Mouse (Mus musculus) lung, adult 2 months (tissue): ENCODE data around the gene Foxp1.

Experiments
- CTCF ChIP-seq: fragments of 200-500 bp; IDR thresholded peaks from 2 replicates; pipeline ENCODE4 v1.5.1; 2011; ENCODE audit warnings: mild to moderate bottlenecking, low read length, control low read depth; ENCODE audit not compliant: insufficient read depth
- POLR2A ChIP-seq: fragments of 200-500 bp; IDR thresholded peaks from 2 replicates; pipeline ENCODE4 v1.6.1; 2011; ENCODE audit warnings: low read depth, mild to moderate bottlenecking, control low read depth, low read length, borderline replicate concordance; ENCODE audit errors: extremely low read depth

- no peak for TF ChIP-seq CTCF
- no peak for TF ChIP-seq POLR2A
Measured at GRCm38 (mm10) chr6:99521641-99522358, 721 bp downstream of the Foxp1 start.
